Mouse (Mus musculus): ENCODE measurements around the gene Alx1. TPM values are rescaled to one million over a fixed set of nuclear protein-coding genes. Genes with fewer than 3 reads are reported as not detected.

Gene Alx1
- polyA plus RNA-seq, 1 experiment from 2014 or later, result 0.28 TPM

Other genes with a start within 250 kb of the Alx1 start
- gene Lrriq1, start 206.1 kb upstream of the Alx1 start, polyA plus RNA-seq (2015; fragmentation: Nextera tagmentation; extraction: Ambion mirVana), result 4.0 and 4.1 TPM in 2 replicates